Mouse (Mus musculus) limb, embryonic 12.5 days (tissue): ENCODE measurements around the gene Rdh16f1. TPM values are rescaled to one million over a fixed set of nuclear protein-coding genes. Genes with fewer than 3 reads are reported as not detected.
A peak's percentile ranks its signal among the peaks of the same experiment; 100 is the strongest.
"Not testable (repeated sequence)": the region's sequence is repeated elsewhere in the genome, so short reads cannot be mapped to it uniquely, and the experiment has no call there.

Source experiments
- ATAC-seq: fragments of 200-750 bp; cut with Nextera tagmentation; 2 replicates; pipeline ENCODE4 v1.8.0; 2017; ENCODE audit warnings: low read depth, moderate TSS enrichment; ENCODE audit not compliant: insufficient number of reproducible peaks, insufficient read depth, low FRiP score, low TSS enrichment
- H3K27ac ChIP-seq: fragments of 300-500 bp; sonication (generic); 2 replicates; pipeline ENCODE4 v1.5.1; 2016; ENCODE audit warnings: mild to moderate bottlenecking, moderate library complexity
- H3K27me3 ChIP-seq: fragments of 300-500 bp; sonication (generic); 2 replicates; pipeline ENCODE4 v1.6.1; 2016; ENCODE audit warnings: mild to moderate bottlenecking, moderate library complexity
- H3K36me3 ChIP-seq: fragments of 300-500 bp; sonication (generic); 2 replicates; pipeline ENCODE4 v1.6.1; 2016; ENCODE audit warnings: mild to moderate bottlenecking, moderate library complexity
- H3K4me1 ChIP-seq: fragments of 300-500 bp; sonication (generic); replicated peaks from 2 replicates; pipeline ENCODE4 v1.6.1; 2016
- H3K4me2 ChIP-seq: fragments of 300-500 bp; sonication (generic); 2 replicates; pipeline ENCODE4 v1.6.1; 2016; ENCODE audit warnings: mild to moderate bottlenecking, moderate library complexity
- H3K4me3 ChIP-seq: fragments of 300-500 bp; sonication (generic); replicated peaks from 2 replicates; pipeline ENCODE4 v1.5.1; 2016; ENCODE audit warnings: mild to moderate bottlenecking
- H3K9ac ChIP-seq: fragments of 300-500 bp; sonication (generic); replicated peaks from 2 replicates; pipeline ENCODE4 v1.6.1; 2016; ENCODE audit warnings: mild to moderate bottlenecking, moderate library complexity
- H3K9me3 ChIP-seq: fragments of 300-500 bp; sonication (generic); 2 replicates; pipeline ENCODE4 v1.6.1; 2016; ENCODE audit warnings: mild to moderate bottlenecking, moderate library complexity
- WGBS: fragments of 180-500 bp; shearing (Covaris S2); methylation state at CpG from one replicate; pipeline ENCODE4 v1.1.7; 2016; 5-methylcytosine and 5-hydroxymethylcytosine counted together
- polyA plus RNA-seq: library from polyadenylated mRNA; unstranded; fragments of >200 nt; fragmentation: Nextera tagmentation; extraction: Ambion mirVana; gene quantifications from 2 replicates; pipeline ENCODE4 v1.2.1, GENCODE M21; 2016

Gene Rdh16f1
- polyA plus RNA-seq, 1 experiment from 2014 or later = 0.16 TPM

GRCm38 (mm10) chr10:127750136-127750777 lies 9.3 kb upstream of the Rdh16f1 start:
- peak overlapping the region; percentile 46 for H3K4me2 ChIP-seq
- 47% methylated on average over 24 of the region's 24 CpGs for WGBS
- peaks cover 38% of the 10 kb centered on the region for H3K36me3 ChIP-seq
- peaks cover 3% of the 10 kb centered on the region; the same call in 1 of the 2 replicates for H3K27me3 ChIP-seq
- no peak overlapping the region for H3K9ac ChIP-seq
- no peak overlapping the region for H3K27ac ChIP-seq
- peaks cover 10% of the 10 kb centered on the region for H3K4me1 ChIP-seq
- H3K4me3 ChIP-seq = 0 out of 2 replicates have a peak overlapping the region, but pooled peaks have one; percentile 17
- H3K9me3 ChIP-seq = no peaks in the 10 kb centered on the region
- ATAC-seq = no peak

GRCm38 (mm10) chr10:127751548-127751947 lies 8.0 kb upstream of the Rdh16f1 start, which contains the start of gene Gpr182:
TSS of gene Gpr182 (minus strand) at chr10:127751732.
- WGBS = 48% methylated on average over 8 of the region's 8 CpGs
- H3K9ac ChIP-seq = no peak within 1 kb of the TSS
- H3K27me3 ChIP-seq = peaks cover 3% of the 10 kb centered on the region; the same call in 1 of the 2 replicates
- H3K4me2 ChIP-seq = peak within 1 kb of the TSS; percentile 46; the same call in 1 of the 2 replicates
- H3K9me3 ChIP-seq = no peaks in the 10 kb centered on the region
- peaks cover 25% of the 10 kb centered on the region for H3K36me3 ChIP-seq
- H3K4me3 ChIP-seq = no peak within 1 kb of the TSS
- no peak within 1 kb of the TSS for H3K27ac ChIP-seq
- no peak for ATAC-seq
- H3K4me1 ChIP-seq = peaks cover 10% of the 10 kb centered on the region

GRCm38 (mm10) chr10:127754566-127755166 lies 4.9 kb upstream of the Rdh16f1 start:
- Histone ChIP-seq H3K4me1 (no peaks in the 10 kb centered on the region; the same call in 1 of the 2 replicates), H3K36me3 (0 out of 2 replicates have a peak, but pooled peaks cover 4% of the 10 kb centered on the region), H3K4me2 (no peak overlapping the region), H3K4me3 (no peak overlapping the region), H3K27me3 (0 out of 2 replicates have a peak, but pooled peaks cover 3% of the 10 kb centered on the region), H3K27ac (no peak overlapping the region), H3K9me3 (no peaks in the 10 kb centered on the region), H3K9ac (no peak overlapping the region)
- 80% methylated on average over 6 of the region's 6 CpGs for whole genome bisulfite sequencing
- ATAC-seq = no peak

GRCm38 (mm10) chr10:127755246-127755645 lies 4.3 kb upstream of the Rdh16f1 start:
- Histone ChIP-seq H3K9ac (no peak overlapping the region), H3K4me2 (no peak overlapping the region)
- WGBS = 74% methylated on average over 3 of the region's 3 CpGs

GRCm38 (mm10) chr10:127755770-127756468 lies 3.7 kb upstream of the Rdh16f1 start:
- no peak for ATAC-seq
- H3K27ac ChIP-seq = no peak overlapping the region
- H3K9ac ChIP-seq = no peak overlapping the region
- 42% methylated on average over 17 of the region's 18 CpGs for WGBS
- H3K36me3 ChIP-seq = no peaks in the 10 kb centered on the region
- no peaks in the 10 kb centered on the region; the same call in 1 of the 2 replicates for H3K4me1 ChIP-seq
- H3K4me3 ChIP-seq = no peak overlapping the region
- H3K4me2 ChIP-seq = peak overlapping the region; percentile 33
- H3K27me3 ChIP-seq = no peaks in the 10 kb centered on the region
- H3K9me3 ChIP-seq = no peaks in the 10 kb centered on the region

More at GRCm38 (mm10) chr10:127755246-127755645, 4.3 kb upstream of the Rdh16f1 start:
- no peak overlapping the region for H3K4me3 ChIP-seq
- H3K27ac ChIP-seq = no peak overlapping the region
- H3K27me3 ChIP-seq = 0 out of 2 replicates have a peak, but pooled peaks cover under 1% of the 10 kb centered on the region
- H3K9me3 ChIP-seq = no peaks in the 10 kb centered on the region
- 0 out of 2 replicates have a peak, but pooled peaks cover 2% of the 10 kb centered on the region for H3K36me3 ChIP-seq
- no peak for ATAC-seq
- no peaks in the 10 kb centered on the region; the same call in 1 of the 2 replicates for H3K4me1 ChIP-seq

GRCm38 (mm10) chr10:127762926-127763325 lies 3.3 kb downstream of the Rdh16f1 start:
- H3K27ac ChIP-seq, H3K36me3 ChIP-seq, H3K4me2 ChIP-seq, H3K9me3 ChIP-seq, H3K4me3 ChIP-seq, H3K4me1 ChIP-seq, H3K9ac ChIP-seq, H3K27me3 ChIP-seq, ATAC-seq: not testable (repeated sequence)
- 90% methylated on average over 10 of the region's 10 CpGs for WGBS

GRCm38 (mm10) chr10:127763914-127764680 lies 4.5 kb downstream of the Rdh16f1 start:
- no peak overlapping the region for H3K4me2 ChIP-seq
- H3K4me1 ChIP-seq = no peaks in the 10 kb centered on the region
- no peak for ATAC-seq
- H3K27ac ChIP-seq = no peak overlapping the region
- no peaks in the 10 kb centered on the region for H3K9me3 ChIP-seq
- no peaks in the 10 kb centered on the region for H3K27me3 ChIP-seq
- no peaks in the 10 kb centered on the region for H3K36me3 ChIP-seq
- whole genome bisulfite sequencing = 64% methylated on average over 12 of the region's 12 CpGs
- H3K4me3 ChIP-seq = no peak overlapping the region
- H3K9ac ChIP-seq = no peak overlapping the region

- 84% methylated on average over 1 of the region's 1 CpGs for WGBS
- H3K27me3 ChIP-seq = no peaks in the 10 kb centered on the region
- H3K9ac ChIP-seq = no peak overlapping the region
- no peak overlapping the region for H3K4me3 ChIP-seq
- ATAC-seq = no peak
- no peak overlapping the region for H3K4me2 ChIP-seq
- no peaks in the 10 kb centered on the region for H3K9me3 ChIP-seq
- no peak overlapping the region for H3K27ac ChIP-seq
- no peaks in the 10 kb centered on the region for H3K4me1 ChIP-seq
- H3K36me3 ChIP-seq = no peaks in the 10 kb centered on the region
Observed at GRCm38 (mm10) chr10:127766564-127766963, 7.0 kb downstream of the Rdh16f1 start.

- H3K27ac ChIP-seq = no peak within 1 kb of the TSS
- WGBS = 87% methylated on average over 2 of the region's 2 CpGs
- no peak for ATAC-seq
- no peak within 1 kb of the TSS for H3K4me2 ChIP-seq
- no peaks in the 10 kb centered on the region for H3K9me3 ChIP-seq
- no peaks in the 10 kb centered on the region for H3K36me3 ChIP-seq
- H3K4me1 ChIP-seq = no peaks in the 10 kb centered on the region
- no peak within 1 kb of the TSS for H3K4me3 ChIP-seq
- no peaks in the 10 kb centered on the region; the same call in 1 of the 2 replicates for H3K27me3 ChIP-seq
- no peak within 1 kb of the TSS for H3K9ac ChIP-seq
Observed at GRCm38 (mm10) chr10:127776011-127776410, 16.4 kb downstream of the Rdh16f1 start, which contains the start of gene Rdh9. TSS of gene Rdh9 (plus strand) at chr10:127776386.

GRCm38 (mm10) chr10:127782321-127782720 lies 22.7 kb downstream of the Rdh16f1 start:
- not testable (repeated sequence) for H3K9ac ChIP-seq
- 94% methylated on average over 17 of the region's 17 CpGs for WGBS

More at GRCm38 (mm10) chr10:127782321-127782720, 22.7 kb downstream of the Rdh16f1 start:
- H3K4me1 ChIP-seq, H3K27me3 ChIP-seq, H3K27ac ChIP-seq, H3K4me3 ChIP-seq, ATAC-seq, H3K36me3 ChIP-seq, H3K9me3 ChIP-seq, H3K4me2 ChIP-seq: not testable (repeated sequence)
